Mouse (Mus musculus) ES-E14 (cell line): ENCODE measurements around the gene Myo1d. TPM values are rescaled to one million over a fixed set of nuclear protein-coding genes. Genes with fewer than 3 reads are reported as not detected.

Source experiments
- DNase-seq: peaks from one replicate; pipeline ENCODE4 v3.0.0-alpha.2; 2013; ENCODE audit warnings: low read depth, low spot score
- H3K27ac ChIP-seq: 2 replicates; pipeline ENCODE4 v1.5.1; 2012; ENCODE audit warnings: low read depth, mild to moderate bottlenecking, low read length, moderate library complexity, mixed read lengths; ENCODE audit not compliant: poor library complexity, insufficient read depth, severe bottlenecking
- H3K36me3 ChIP-seq: 2 replicates; pipeline ENCODE4 v1.6.1; 2012; ENCODE audit warnings: mild to moderate bottlenecking, low read length, moderate library complexity, mixed read lengths; ENCODE audit not compliant: control insufficient read depth, poor library complexity, insufficient read depth, severe bottlenecking
- H3K4me1 ChIP-seq, 2 experiments: fragments of 150-350 bp in 1 of 2; sonication (generic) in 1 of 2; 2 replicates each; pipeline ENCODE4 v1.6.1; 2012; ENCODE audit warnings: low read length in 2 of 2, mild to moderate bottlenecking in 1 of 2, mixed read lengths in 1 of 2; ENCODE audit not compliant: control insufficient read depth in 2 of 2, insufficient read depth in 2 of 2, poor library complexity in 1 of 2
- H3K4me3 ChIP-seq, 2 experiments: fragments of 150-350 bp in 1 of 2; sonication (generic) in 1 of 2; 2 replicates each; pipeline ENCODE4 v1.5.1; 2012; ENCODE audit warnings: low read length in 2 of 2, low read depth in 1 of 2, mild to moderate bottlenecking in 1 of 2, mixed read lengths in 1 of 2; ENCODE audit not compliant: insufficient read depth in 1 of 2, poor library complexity in 1 of 2, severe bottlenecking in 1 of 2
- H3K9ac ChIP-seq: 2 replicates; pipeline ENCODE4 v1.6.1; 2012; ENCODE audit warnings: low read depth, mild to moderate bottlenecking, low read length, mixed read lengths; ENCODE audit not compliant: poor library complexity, insufficient read depth, severe bottlenecking
- H3K9me3 ChIP-seq: fragments of 150-350 bp; sonication (generic); 2 replicates; pipeline ENCODE4 v1.6.1; 2012; ENCODE audit warnings: low read depth, mild to moderate bottlenecking, low read length; ENCODE audit not compliant: control insufficient read depth, insufficient read depth
- CHD2 ChIP-seq: IDR thresholded peaks from 2 replicates; pipeline ENCODE4 v1.6.1; 2014; ENCODE audit warnings: mild to moderate bottlenecking, low read depth, low read length, inconsistent platforms
- HCFC1 ChIP-seq: IDR thresholded peaks from 2 replicates; pipeline ENCODE4 v1.6.1; 2012; ENCODE audit warnings: low read length, inconsistent platforms, borderline replicate concordance; ENCODE audit not compliant: insufficient read depth
- MAFK ChIP-seq: IDR thresholded peaks from 2 replicates; pipeline ENCODE4 v1.6.1; 2014; ENCODE audit warnings: mild to moderate bottlenecking, low read depth, low read length, inconsistent platforms; ENCODE audit not compliant: insufficient read depth
- ZC3H11A ChIP-seq: IDR thresholded peaks from 2 replicates; pipeline ENCODE4 v1.6.1; 2012; ENCODE audit warnings: low read depth, mild to moderate bottlenecking, inconsistent platforms, low read length, borderline replicate concordance
- ZNF384 ChIP-seq: IDR thresholded peaks from 2 replicates; pipeline ENCODE4 v1.6.1; 2012; ENCODE audit warnings: low read depth, low read length, inconsistent platforms
- in situ Hi-C, 2 experiments: fragments of 600-800 bp; cut with MboI; formaldehyde crosslinking; loops; one replicate each; pipeline ENCODE4 v1.15.1; 2025; ENCODE audit warnings: low sequenced_read_pairs in 2 of 2, inconsistent platforms in 1 of 2; ENCODE audit not compliant: unreplicated experiment in 2 of 2
- total RNA-seq: library from RNA; depleted of rRNA; stranded (reverse); fragments of 300-350 nt; gene quantifications from 2 replicates; pipeline ENCODE4 v1.2.3, GENCODE M21; 2012

Gene Myo1d
- total RNA-seq, 1 experiment, result 2.9 TPM

- no peak for DNase-seq
- TF ChIP-seq MAFK, result no peak
- no peak for TF ChIP-seq HCFC1
- no peak for TF ChIP-seq ZNF384
- no peak for TF ChIP-seq CHD2
- no peak for TF ChIP-seq ZC3H11A
- Histone ChIP-seq H3K27ac (no peak overlapping the region), H3K36me3 (no peaks in the 10 kb centered on the region), H3K9me3 (no peaks in the 10 kb centered on the region), H3K9ac (no peak overlapping the region), H3K4me3 (no peak overlapping the region), H3K4me1 (peaks cover 0 to 2% of the 10 kb centered on the region in 2 experiments; a peak in 1 of 4 replicates)
- in situ Hi-C loops, result no loop called here
These were observed 267.3 kb downstream of the Myo1d start for GRCm38 (mm10) chr11:80512313-80513056.

GRCm38 (mm10) chr11:80510124-80510523 is 269.7 kb downstream of the Myo1d start:
- no peak for TF ChIP-seq ZNF384
- no peak for TF ChIP-seq CHD2
- no peak overlapping the region for H3K4me3 ChIP-seq
- H3K9me3 ChIP-seq, result no peaks in the 10 kb centered on the region
- no peaks in the 10 kb centered on the region for H3K36me3 ChIP-seq
- H3K4me1 ChIP-seq, result no peaks in the 10 kb centered on the region
- in situ Hi-C loops, result no loop called here
- no peak overlapping the region for H3K9ac ChIP-seq
- DNase-seq, result no peak
- H3K27ac ChIP-seq, result no peak overlapping the region

GRCm38 (mm10) chr11:80509176-80509506 is 270.7 kb downstream of the Myo1d start:
- H3K27ac ChIP-seq, result no peak overlapping the region
- no peak for DNase-seq
- in situ Hi-C loops, result no loop called here
- peaks cover 0 to 1% of the 10 kb centered on the region in 2 experiments; a peak in 1 of 4 replicates for H3K4me1 ChIP-seq
- no peaks in the 10 kb centered on the region for H3K9me3 ChIP-seq
- no peaks in the 10 kb centered on the region for H3K36me3 ChIP-seq
- no peak overlapping the region for H3K4me3 ChIP-seq
- no peak overlapping the region for H3K9ac ChIP-seq
- TF ChIP-seq MAFK (no peak), ZC3H11A (no peak), CHD2 (no peak), ZNF384 (no peak), HCFC1 (no peak)

- H3K27ac ChIP-seq, result no peak overlapping the region
- no peaks in the 10 kb centered on the region for H3K36me3 ChIP-seq
- no peak overlapping the region for H3K4me3 ChIP-seq
- no peak for TF ChIP-seq MAFK
- no peak for TF ChIP-seq HCFC1
- TF ChIP-seq CHD2, result no peak
- TF ChIP-seq ZNF384, result peak; percentile 84
- no peak for TF ChIP-seq ZC3H11A
- no peaks in the 10 kb centered on the region for H3K9me3 ChIP-seq
- in situ Hi-C loops, result no loop called here
- H3K9ac ChIP-seq, result no peak overlapping the region
- peaks cover 0 to 1% of the 10 kb centered on the region in 2 experiments; a peak in 1 of 4 replicates for H3K4me1 ChIP-seq
- DNase-seq, result no peak
These were observed 271.3 kb downstream of the Myo1d start for GRCm38 (mm10) chr11:80508361-80509175.
